Mouse (Mus musculus) layer of hippocampus, adult 18-20 months (tissue): Measurements from ENCODE around the gene Bcat1. TPM values are rescaled to one million over a fixed set of nuclear protein-coding genes. Genes with fewer than 3 reads are reported as not detected.

Experiments
- DNase-seq, 2 experiments: peaks; one replicate each; pipeline ENCODE4 v3.0.0; 2022; ENCODE audit warnings: low spot score in 2 of 2
- total RNA-seq, 2 experiments: library from RNA; stranded (reverse); gene quantifications; 2 replicates each; pipeline ENCODE4 v1.2.3; 2021

The Bcat1 gene
- total RNA-seq, 2 experiments from 2014 or later = 109 to 111 TPM

- DNase-seq = no peak
Observed at GRCm38 (mm10) chr6:145012699-145013098, 63.3 kb downstream of the Bcat1 start.

DNA sequence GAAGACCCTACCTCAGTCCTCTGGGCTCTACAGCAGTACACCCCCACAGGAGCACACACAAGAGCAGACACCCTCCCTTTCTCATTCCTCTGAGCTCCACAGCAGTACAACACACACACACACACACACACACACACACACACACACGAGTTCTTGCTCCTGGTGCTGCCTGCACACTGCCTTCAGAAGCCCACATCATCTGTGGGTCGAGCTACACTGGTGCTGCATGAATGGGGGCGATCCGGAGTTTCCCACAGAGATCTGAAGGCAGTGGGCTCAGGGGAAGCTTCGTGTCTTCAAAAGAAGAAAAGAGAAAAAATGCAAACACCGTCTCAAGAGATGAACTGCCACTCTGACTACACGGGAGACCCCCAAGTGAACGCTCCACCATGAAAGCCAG, 64.8 kb downstream of the Bcat1 start:
- no peak for DNase-seq

DNA sequence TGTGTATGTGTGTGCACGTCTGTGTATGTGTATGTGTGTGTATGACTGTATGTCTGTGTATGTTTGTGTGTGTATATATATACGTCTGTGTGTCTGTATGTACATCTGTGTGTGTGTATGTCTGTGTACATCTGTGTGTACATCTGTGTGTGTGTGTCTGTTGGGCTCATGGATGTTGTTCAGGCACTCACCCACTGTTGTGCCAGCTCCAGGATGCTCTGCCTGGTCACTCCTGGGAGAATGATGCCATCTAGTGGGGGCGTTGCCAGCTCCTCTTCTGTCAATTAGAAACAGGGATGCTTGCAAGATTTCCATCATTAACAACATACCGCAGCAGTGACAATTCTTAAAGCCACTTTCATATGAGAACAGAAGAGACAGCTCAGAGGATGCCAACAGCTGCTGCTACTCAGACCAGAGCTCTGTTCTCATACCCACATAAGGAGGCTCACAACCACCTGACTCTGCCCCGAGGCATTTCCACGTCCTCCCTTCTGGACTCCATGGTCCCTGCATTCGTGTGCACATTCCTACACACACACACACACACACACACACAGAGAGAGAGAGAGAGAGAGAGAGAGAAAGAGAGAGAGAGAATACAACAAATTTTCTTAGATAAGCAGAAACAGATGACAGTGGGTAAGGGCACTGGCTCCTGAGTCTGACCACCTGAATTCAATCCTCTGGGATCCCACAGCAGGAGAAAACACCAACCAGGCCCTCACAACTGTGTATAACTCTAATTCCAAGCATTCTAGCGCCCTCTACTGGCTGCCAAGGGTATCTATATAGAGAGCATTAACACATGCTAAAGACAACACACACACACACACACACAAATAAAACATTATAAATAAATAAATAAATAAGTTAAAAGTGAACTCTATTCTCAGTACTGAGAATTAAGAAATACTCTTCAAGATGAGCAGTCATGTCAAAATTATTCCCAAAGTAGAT, 65.8 kb downstream of the Bcat1 start:
- DNase-seq = peak in 1 of 2 experiments; percentile 30

- DNase-seq = no peak
Observed at GRCm38 (mm10) chr6:145003459-145003858, 72.5 kb downstream of the Bcat1 start.

- no peak for DNase-seq
Observed at GRCm38 (mm10) chr6:145002094-145002936, 73.7 kb downstream of the Bcat1 start.

DNA sequence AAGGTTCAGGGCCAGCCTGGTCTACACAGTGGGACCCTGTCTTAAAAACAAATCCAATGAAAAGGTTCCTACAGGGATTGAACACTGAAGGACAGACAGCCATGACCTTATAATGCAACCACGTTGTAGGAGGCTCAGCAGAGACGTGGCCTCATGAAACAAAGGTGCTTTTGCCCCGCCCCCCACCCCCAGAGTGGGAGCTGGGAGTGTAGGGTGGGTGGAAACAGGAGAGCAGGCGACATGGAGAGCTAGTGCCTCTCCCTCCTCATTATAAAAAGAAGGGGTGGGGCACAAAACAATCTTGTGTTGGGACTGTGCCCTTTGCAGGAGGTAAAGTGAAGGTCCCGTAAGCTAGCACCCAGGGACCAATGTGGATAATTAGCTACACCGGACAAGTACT, 74.5 kb downstream of the Bcat1 start:
- DNase-seq = no peak

DNA sequence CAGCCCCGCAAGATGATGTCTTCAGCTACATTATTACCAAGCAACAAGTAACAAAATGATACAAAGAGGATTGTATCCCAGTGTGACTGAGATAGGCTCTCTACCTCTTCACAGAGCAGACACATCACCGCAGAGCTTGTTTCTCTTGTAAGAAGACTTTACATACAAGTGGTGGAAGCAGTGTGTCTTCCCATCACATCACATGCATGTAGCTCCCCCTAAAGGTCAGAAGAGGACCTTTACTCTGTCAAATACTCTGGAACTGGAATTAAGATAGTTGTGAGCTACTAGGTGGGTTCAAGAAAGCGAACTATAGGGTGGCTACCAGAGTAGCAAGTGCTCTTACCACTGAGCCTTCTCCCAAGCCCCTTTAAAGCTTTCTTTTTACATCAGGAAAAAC, 78.8 kb downstream of the Bcat1 start:
- no peak for DNase-seq

- DNase-seq = no peak
Observed at GRCm38 (mm10) chr6:144992111-144992510, 83.9 kb downstream of the Bcat1 start.

- DNase-seq = no peak
Observed at GRCm38 (mm10) chr6:144989193-144989592, 86.8 kb downstream of the Bcat1 start.

- DNase-seq = no peak
Observed at GRCm38 (mm10) chr6:144987676-144988075, 88.3 kb downstream of the Bcat1 start.

DNA sequence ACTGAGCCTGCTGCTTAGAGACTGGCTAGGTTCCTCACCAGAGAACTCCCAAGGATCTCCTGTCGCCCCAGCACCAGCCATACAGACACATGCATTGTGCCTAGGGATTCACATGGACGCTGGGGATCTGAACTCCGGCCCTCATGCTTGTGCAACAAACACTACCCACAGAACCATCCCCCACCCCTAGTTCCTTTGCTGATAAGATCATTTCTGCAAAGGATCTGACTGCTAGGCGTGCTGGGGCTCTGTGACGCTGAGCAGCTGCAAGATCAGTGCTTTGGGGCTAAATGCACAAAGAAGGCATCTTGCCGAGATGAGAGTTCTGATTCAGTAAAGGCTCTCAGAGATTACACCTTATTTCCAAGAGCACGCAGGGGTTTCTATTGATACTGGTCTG, 88.8 kb downstream of the Bcat1 start:
- DNase-seq = no peak

DNA sequence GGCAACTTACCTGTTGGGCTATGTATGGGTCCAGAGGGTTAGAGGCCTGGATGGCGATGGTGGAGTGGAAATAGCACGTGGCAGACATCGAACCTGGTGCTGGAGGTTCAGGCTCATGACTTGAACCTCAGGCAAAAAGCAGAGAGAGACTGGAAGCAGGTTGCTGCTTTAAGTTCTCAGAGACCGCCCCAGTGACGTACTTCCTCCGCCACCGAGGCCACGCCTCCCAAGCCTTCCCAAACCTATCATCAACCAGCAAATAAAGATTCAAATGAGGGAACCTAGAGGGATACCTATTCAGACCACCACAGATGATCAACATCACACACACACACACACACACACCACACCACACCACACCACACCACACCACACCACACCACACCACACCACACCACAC, 91.8 kb downstream of the Bcat1 start:
- no peak for DNase-seq

DNA sequence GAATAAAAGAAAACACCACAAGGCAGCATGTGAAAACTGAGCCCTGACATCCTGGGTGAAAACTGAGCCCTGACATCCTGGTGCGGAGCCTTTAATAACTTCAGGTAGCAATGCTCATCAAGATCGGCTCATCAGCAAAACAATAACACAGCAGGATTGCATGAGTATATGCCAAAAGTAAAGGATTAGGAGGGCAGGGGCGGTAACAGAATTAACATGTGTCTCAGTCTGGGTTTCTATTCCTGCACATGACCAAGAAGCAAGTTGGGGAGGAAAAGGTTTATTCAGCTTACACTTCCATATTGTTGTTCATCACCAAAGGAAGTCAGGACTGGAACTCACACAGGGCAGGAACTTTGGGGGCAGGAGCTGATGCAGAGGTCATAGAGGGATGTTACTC, 93.9 kb downstream of the Bcat1 start:
- DNase-seq = no peak

DNA sequence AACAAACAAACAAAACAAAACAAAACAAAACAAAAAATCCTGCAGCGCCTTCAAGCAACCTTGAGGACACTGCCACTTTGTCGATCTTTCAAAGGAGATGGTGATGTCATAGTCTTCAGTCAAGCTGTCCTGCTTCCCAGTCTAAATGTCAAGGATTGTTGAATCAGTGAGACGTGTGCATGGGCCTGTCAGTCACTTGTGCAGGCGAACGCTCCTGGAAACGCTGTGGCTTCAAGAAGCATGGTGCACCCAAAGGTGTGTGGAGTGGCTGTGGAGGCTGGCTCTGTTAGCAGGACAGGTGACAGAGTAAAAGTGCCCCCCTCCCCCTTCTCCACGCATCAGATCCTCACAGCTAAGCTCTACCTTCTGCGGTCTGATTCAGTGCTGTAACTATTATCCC, 103.6 kb downstream of the Bcat1 start:
- DNase-seq = no peak

GRCm38 (mm10) chr6:144970900-144971299, 105.1 kb downstream of the Bcat1 start:
- no peak for DNase-seq

GRCm38 (mm10) chr6:144967536-144967935, 108.4 kb downstream of the Bcat1 start:
- no peak for DNase-seq

GRCm38 (mm10) chr6:144964205-144964604, 111.8 kb downstream of the Bcat1 start:
- DNase-seq = peak in 1 of 2 experiments; percentile 24

DNA sequence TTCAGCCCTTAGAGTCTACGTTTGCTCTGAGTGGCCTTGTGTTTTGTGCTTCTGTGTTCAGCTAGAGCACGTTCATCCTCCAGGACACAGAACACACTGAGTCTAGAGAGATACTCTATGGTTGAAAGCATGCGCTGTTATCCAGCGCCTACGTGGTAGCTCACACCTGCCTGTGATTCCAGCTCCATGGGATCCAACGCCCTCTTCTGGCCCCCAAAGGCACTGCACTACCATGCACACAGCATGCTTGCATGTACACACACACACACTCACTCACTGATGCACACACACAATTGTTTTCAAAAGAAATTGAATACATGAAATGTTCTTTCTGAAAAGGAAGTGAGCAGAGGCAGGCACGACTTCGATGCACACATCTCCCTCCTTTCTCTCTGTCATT, 112.8 kb downstream of the Bcat1 start:
- no peak for DNase-seq

- DNase-seq = peak in 1 of 2 experiments; percentile 21
Observed at GRCm38 (mm10) chr6:144962013-144962354, 114.0 kb downstream of the Bcat1 start.

DNA sequence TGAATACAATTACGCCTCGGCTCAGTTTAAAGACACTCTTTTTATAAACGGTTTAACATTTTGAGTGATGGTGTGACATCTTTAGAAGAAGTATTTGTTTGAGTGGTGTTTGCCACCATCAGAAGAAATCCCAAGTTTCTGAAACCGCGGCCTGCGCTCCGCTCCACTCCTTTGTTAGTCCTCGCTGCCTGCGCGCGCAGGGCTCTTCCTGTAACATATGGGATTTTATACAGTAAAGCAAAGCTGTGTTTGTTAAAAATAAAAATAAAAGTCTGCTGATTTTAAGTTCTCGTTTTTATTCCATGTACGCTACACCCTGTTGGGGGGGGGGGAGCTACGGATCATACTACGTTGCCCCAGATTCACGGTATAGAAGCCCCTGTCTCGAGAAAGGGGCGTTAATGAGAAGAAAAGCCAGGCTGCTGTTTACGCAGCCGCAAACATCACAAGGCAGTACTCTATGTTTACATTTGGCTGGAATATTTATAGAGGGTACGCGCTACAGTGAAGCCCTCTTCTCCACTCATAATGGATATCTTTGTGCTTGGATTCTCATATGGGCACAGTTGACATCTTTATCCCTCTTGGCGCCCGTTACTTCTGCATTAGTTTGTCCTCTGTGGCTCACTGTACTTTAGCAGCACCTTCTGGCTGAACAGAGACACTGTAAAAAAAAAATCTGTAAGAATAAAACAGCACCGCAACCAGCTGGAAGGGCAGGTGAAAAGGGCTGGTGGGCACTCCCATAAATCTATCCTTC, 114.6 kb downstream of the Bcat1 start:
- DNase-seq = peak in 1 of 2 experiments; percentile 41

DNA sequence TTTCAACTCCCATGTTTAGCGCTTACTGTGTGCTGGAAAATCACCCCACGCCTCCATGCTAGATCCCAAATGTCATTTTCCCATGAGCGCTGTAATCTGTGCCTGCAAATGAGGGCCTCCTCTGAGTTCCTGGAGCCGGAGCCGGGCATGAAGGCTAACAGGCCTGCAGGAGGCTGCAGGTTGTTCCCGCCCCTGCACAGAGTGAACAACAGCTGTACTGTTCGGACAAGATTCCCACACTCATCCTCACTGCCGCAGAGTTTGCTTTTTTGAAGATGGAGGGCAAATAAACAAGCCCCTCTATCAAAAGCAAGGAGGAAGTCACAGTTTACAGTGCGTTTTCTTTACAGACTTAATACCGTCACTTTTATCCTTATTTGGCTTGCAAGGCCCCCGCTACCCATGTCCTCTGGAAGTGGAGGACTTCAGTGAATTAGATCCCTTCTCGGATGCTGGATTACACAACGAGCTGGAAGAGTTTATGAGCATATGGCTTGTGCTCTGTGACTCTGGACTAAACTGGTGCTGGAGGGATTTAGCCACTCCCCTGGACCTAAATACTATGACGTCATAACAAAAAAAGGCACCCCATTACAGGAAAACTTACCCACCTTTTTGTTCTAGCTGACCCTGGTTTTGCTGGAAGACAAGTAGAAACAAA, 120.0 kb downstream of the Bcat1 start:
- no peak for DNase-seq
